Mouse (Mus musculus) induced T-regulatory cell, adult 2 months (primary cell): Measurements from ENCODE around the gene Top3b.
"Not testable (repeated sequence)": the region's sequence is repeated elsewhere in the genome, so short reads cannot be mapped to it uniquely, and the experiment has no call there.

Source experiments
- DNase-seq: peaks from one replicate; pipeline ENCODE4 v3.0.0-alpha.2; 2012; ENCODE audit warnings: low read depth

Gene Top3b

GRCm38 (mm10) chr16:16870617-16871331 is at the start of gene Top3b, which contains the start of gene Vpreb1:
Top3b (plus strand) TSS chr16:16870736.
Vpreb1 (minus strand) TSS chr16:16870843.
- peak; percentile 95 for DNase-seq

DNA sequence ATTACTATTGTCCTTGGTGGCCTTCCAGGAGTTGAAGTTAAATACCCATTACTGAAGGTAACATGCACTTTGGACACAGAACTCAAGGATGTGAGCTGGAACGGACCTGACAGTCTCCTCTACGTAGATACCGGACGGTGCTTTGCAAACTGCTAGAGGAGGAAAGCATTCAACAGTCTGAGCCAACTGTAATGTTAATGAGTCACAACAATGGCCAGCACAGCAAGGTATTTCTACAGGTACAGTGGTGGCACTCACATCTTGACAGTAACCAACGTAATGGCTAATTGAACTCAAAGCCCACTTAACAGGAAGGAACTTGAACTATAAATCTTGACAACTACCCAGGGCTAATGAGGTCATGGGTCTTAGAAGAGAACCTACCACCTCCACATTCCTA is 45.1 kb upstream of the Top3b start:
- DNase-seq: no peak

DNA sequence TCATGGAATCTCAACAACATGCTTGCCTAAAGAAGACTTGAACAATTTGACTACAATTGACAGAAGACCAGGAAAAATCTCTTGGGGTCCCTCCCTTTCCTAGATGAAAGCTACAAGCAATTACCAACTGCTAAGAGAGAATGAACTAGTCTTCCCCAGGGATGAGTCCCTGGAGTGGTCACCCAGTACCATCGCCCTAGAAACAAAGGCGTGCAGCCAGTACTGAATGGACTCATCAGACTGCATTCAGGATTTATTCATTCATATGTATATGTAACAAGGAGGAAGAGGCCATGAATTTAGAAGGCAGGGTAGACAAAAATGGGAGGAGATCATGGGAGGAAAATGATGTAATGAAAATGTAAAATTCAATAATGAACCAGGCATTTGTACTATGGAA is 44.3 kb upstream of the Top3b start:
- no peak for DNase-seq

DNA sequence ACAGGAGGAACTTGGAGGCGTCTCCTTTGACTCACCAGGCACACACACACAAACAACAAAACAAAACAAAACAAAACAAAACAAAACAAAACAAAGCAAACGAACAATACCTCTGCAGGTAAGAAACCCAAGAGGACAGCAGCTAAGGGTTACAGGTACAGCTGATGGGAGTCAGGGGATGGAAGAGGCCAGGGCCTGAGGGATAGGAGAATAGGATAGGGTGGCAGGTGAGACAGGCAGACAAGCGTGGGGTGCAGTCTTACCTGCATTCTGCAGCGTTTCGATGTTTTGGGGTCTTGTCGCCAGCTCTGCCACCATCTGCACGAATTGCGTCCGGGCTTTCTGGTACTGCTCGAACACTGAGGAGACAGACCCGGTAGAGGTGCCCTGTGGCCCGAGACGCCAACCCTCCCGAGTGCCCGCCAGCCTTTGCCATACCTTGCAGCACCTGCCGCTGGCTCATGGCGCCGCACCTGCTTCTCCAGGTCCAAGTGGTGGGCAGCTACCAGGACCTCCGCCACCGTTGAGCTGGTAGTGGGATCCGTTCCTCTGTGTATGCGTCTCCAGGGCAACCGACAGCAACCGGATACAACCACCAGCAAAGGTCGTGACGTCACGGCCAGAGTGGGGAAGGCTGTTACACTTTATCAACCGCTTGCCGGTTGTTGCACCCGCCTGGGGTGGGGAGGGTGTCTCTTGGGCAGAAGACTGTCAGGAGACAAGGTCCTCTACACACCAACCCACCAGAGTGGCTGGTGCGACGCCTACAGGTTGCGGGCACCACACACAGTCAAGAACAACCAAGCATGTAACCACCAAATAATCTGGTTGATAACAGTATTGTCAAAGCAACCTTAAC is 41.5 kb upstream of the Top3b start, which contains the start of gene Spag6l:
TSS of gene Spag6l (minus strand) at position 700 of the 859 bp plus-strand sequence.
- peak; percentile 95 for DNase-seq

DNA sequence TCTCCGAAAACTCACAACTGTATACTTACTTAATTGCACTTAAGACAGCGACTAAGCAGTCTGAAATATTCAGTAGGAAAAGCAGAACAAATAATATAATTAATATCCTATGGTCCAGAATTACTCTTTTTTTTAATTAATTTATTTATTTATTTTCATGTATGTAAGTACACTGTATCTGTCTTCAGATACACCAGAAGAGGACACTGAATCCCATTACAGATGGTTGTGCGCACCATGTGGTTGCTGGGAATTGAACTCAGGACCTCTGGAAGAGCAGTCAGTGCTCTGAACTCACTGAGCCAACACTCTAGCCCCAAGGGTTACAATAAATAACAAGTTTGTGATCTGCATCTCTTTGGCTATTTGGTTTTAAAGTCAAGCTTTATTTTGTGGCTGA is 40.9 kb upstream of the Top3b start:
- DNase-seq: peak; percentile 18

- DNase-seq: no peak
These were observed 21.3 kb upstream of the Top3b start for GRCm38 (mm10) chr16:16849196-16849595.

GRCm38 (mm10) chr16:16852411-16852810 is 18.1 kb upstream of the Top3b start:
- no peak for DNase-seq

DNA sequence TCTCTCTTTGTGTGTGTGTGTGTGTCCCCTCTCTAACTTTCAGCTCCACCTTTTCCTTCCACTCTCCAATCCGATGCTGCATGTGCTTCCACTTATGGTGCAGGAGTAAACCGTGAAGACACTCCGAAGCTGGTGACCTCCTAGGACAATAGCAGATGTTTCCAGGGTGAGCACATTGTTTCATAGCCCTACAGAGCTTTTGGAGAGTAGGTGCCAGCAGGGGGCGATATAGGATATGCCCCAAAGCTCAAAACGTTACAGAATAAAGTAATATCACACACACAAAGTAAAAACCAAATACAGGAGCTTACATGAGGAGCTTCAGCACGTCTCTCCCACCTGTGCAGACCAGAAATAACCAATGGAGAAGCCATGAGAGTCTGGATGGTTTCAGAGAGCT is 15.7 kb upstream of the Top3b start:
- DNase-seq: peak; percentile 82

DNA sequence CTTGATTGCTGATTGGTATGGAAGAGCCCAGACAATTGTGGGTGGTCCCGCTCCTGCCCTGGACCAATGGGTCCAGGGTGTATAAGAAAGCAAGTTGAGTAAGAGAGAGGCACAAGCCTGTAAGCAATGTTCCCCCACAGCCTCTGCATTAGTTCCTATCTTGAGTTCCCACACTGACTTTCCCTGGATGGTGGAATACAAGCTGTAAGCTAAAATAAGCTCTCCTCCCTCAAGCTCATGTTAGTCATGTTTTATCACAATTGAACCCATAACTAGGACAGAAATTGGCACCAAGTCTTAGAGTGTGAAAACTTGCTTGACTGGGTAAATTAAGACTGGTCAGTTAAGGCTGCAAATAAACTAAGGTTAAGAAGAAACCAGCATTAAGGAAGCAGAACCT is 15.0 kb upstream of the Top3b start:
- DNase-seq: no peak

DNA sequence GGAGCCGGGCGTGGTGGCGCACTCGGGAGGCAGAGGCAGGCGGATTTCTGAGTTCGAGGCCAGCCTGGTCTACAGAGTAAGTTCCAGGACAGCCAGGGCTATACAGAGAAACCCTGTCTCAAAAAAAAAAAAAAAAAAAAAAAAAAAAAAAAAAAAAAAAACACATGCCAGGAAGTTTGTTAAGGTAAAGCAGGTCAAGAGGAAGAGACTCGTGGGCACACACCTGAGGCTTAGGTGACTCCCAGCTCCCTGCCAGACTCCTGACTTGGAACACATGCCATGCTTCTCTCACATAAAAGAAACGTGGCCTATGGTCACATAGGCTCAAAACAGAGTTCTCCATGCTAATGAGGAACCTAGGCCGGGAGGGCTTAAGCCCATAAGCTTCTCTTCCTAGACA is 14.5 kb upstream of the Top3b start:
- not testable (repeated sequence) for DNase-seq

GRCm38 (mm10) chr16:16856731-16857476 is 13.6 kb upstream of the Top3b start:
- no peak for DNase-seq

GRCm38 (mm10) chr16:16862288-16862687 is 8.2 kb upstream of the Top3b start:
- DNase-seq: no peak

DNA sequence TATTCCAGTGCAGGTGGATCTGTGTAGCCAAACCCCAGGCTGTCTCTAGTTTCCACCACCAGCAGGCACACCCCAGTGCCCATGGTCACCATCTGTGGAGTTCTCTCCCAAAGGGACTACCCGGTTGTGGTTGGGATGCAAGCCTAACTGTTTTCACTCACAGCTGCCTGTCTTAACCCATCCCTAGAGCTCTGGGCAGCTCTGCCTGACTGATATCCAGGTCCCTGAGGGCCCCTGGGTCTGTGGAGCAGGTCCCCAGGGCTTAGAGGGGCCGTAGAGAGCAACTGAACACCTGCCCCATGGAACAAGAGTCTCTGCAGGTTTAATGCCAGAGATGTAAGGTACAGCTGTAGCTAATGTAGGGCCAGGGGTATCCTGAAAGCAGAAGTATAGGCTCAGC is 6.6 kb upstream of the Top3b start, which contains the start of gene Igll1:
TSS of gene Igll1 (minus strand) at position 8 of the 400 bp plus-strand sequence.
- DNase-seq: no peak

DNA sequence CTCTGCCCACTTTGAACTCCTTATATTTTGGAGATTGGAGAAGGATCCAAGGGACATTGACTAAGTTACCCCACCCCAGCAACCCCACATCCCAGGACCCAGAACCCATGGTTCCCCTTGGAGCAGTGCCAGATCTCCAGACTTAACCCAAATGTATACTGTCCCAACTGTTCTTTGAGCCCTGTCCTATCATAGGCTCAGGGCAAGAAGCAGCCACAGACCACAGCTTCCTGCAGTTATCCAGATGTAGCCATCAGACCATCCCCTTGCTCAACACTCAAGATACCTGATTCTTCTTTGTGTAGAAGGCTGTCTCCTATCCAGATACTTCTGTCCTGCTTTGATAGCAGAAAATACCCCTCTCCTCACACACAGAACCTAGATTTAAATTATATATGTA is 5.3 kb upstream of the Top3b start:
- DNase-seq: no peak

- DNase-seq: peak; percentile 20
These were observed 4.6 kb upstream of the Top3b start for GRCm38 (mm10) chr16:16865696-16866561.

DNA sequence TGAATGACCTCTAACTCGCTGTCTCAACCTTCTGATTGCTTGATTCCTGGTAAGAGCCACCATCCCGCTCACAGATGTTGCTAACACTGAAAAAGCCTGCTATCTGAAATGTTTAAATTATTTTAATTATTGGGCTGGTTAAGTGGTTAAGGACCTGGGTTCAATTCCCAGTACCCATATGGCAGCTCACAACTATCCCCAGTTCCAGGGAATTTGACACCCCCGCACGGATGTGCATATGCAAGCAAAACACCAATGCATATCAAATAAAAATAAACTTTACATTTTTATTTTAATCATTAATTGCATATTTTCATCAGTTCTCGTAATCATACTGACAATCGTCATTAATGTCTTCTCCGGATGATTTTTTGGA is 307 bp upstream of the Top3b start:
- DNase-seq: no peak

DNA sequence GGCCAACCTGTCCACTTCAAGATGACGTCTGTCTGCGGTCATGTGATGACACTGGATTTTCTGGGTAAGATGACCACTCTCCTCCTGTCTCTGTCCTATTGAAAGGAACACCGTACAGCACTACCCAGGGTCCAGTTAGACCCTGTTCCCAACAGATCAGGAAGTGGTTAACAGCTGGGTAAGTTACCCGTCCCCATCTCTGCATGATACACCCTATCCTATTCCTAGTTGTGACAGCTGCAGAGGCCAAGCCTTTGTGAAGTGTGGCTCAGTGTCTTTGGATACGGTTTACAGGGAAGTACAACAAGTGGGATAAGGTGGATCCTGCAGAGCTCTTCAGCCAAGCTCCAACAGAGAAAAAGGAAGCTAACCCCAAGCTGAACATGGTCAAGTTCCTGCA is 8.5 kb downstream of the Top3b start:
- no peak for DNase-seq

- no peak for DNase-seq
These were observed 17.8 kb downstream of the Top3b start for GRCm38 (mm10) chr16:16888341-16888740.

DNA sequence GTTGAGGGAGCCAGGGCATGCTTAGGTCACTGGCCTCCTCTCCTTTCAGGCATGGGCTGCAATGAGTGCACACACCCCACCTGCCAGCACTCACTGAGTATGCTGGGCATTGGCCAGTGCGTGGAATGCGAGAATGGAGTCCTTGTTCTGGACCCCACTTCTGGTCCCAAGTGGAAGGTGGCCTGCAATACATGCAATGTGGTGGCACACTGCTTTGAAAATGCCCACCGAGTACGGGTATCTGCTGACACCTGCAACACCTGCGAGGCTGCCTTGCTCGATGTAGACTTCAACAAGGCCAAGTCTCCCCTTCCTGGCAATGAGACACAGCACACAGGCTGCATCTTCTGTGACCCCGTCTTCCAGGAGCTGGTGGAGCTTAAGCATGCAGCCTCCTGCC is 21.8 kb downstream of the Top3b start:
- no peak for DNase-seq

DNA sequence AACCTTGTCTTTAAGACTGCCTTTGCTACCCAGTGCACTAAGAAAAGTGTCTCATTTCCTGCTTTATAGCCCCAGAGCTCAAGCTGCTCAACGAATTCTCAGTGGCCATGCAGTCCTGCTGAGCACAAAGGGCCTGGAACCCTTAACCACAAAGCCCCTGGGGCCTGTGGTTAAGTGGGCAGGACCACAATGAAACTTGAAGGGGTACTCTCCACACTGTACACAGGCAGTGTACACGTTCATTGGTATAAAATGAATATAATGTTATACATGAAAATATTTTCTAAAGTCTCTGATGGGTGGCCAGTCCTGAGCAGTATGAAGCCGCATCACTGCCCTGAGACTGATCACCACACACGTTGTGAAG is 25.5 kb downstream of the Top3b start:
- DNase-seq: no peak

DNA sequence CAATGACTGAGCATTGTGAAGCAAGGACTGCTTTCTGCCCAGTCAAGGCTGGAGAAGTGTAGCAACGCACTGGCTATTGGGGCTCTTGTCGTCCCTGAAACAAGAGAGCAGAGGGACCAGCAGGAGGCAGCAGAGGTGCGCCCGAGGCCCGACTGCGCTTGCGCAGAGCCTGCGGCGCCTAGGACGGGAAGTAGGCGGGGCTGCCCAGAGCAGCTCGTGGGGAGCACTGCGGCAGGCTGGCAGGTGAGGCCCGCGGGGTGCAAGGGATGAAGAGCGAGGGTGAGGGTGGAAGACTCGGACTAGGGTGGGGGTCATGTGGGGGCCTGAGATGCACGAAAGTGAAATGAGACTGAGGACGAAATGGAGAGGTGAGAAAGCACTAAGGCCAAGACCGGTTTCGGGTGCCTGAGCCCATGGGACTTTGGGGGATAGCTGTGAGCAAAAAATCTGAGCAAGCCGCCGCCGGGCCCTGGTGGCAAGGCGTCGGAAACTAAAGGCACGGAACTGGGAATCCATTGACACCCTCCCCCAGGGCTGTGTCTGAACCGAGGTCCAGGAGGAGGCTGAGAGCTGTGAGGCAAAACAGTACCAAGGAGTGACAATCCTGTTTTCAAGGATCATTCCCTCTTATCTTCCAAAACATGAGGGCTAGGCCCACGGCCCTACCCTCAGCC is 26.0 kb downstream of the Top3b start, which contains the start of gene Ppm1f:
TSS of gene Ppm1f (plus strand) at position 88 of the 674 bp plus-strand sequence.
- peak; percentile 96 for DNase-seq
